Mouse (Mus musculus) megakaryocyte, embryonic 14.5 days (primary cell): ENCODE measurements around the gene Oxct1. TPM values are rescaled to one million over a fixed set of nuclear protein-coding genes. Genes with fewer than 3 reads are reported as not detected.

Experiments
- H3K27me3 ChIP-seq: replicated peaks from 2 replicates; pipeline ENCODE3; 2012; ENCODE audit warnings: inconsistent platforms
- H3K36me3 ChIP-seq: replicated peaks from 2 replicates; pipeline ENCODE3; 2012; ENCODE audit warnings: low read length, inconsistent platforms, mixed read lengths
- H3K4me1 ChIP-seq: 2 replicates; pipeline ENCODE4 v1.6.1; 2012; ENCODE audit warnings: inconsistent platforms
- H3K4me3 ChIP-seq: replicated peaks from 2 replicates; pipeline ENCODE3; 2012; ENCODE audit warnings: moderate library complexity, mild to moderate bottlenecking, inconsistent platforms
- H3K9me3 ChIP-seq: 2 replicates; pipeline ENCODE4 v1.6.1; 2012; ENCODE audit warnings: inconsistent platforms
- FLI1 ChIP-seq: IDR thresholded peaks from 2 replicates; pipeline ENCODE4 v1.6.1; 2012; ENCODE audit warnings: low read length, inconsistent platforms, mixed read lengths
- GATA1 ChIP-seq: IDR thresholded peaks from 3 replicates; pipeline ENCODE4 v1.6.1; 2012; ENCODE audit warnings: mixed read lengths, low read length, inconsistent platforms, borderline replicate concordance
- polyA plus RNA-seq: library from polyadenylated mRNA; stranded (reverse); fragments of >175 nt; gene quantifications from 2 replicates; pipeline ENCODE4 v1.2.3, GENCODE M21; 2012; ENCODE audit warnings: low replicate concordance; ENCODE audit not compliant: insufficient read depth

Oxct1 gene
- polyA plus RNA-seq, 1 experiment, result 15.4 TPM

DNA sequence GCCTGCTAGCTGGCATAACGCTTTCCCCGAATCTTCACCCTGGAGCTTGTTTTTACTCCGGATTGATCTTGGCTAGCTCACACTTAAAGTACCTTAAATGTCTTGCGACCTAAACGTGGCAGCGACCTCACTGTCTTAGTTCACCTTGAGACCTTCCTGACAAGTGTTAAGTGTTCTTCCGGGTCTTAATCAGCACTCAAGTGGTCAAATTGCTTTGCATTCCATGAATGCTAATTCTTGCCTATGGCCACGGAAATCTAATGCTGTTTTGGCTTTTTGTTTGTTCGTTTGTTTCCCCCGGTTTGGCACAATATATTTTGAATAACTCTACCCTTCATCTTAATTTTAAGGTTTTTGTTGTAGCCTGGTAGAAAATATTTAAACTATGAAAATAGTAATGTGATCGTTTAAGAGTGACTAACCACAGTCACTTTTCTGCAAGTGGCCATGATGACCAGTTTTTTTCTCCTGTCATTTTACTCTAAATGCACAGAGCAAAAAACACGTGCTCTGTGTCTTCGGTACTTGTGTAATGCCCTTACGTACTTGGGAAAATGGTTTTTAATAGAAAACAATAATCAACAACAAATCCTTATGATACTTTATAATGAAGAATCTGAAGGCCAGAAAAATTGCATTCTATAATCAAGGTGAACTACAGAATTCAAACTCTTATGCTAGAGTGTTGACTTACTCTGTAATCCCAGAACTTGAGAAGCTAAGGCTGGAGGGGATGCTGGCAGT, 29.7 kb upstream of the Oxct1 start:
- H3K27me3 ChIP-seq, result no peaks in the 10 kb centered on the region
- H3K4me3 ChIP-seq, result peak overlapping the region; percentile 99
- peaks cover 19% of the 10 kb centered on the region for H3K4me1 ChIP-seq
- TF ChIP-seq GATA1, result no peak
- no peak for TF ChIP-seq FLI1
- no peaks in the 10 kb centered on the region for H3K9me3 ChIP-seq
- H3K36me3 ChIP-seq, result peaks cover 11% of the 10 kb centered on the region

DNA sequence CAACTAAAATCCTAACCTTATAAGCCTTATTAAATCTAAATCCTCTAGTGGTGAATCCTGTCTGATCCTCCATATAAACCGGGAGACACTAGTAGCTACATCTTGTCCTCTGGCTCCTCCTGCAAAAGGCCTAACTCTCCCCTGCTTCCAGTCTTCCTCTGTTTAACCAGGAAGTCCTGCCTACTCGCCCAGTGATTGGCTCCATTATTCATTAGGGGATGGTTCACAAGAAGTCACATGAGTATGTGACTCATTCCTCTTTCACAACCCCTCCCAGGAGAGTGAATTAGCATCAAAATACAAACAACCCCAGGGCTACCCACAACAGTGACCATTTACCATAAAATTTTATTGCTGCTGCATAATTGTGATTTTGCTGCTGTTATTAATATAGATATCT, 27.0 kb upstream of the Oxct1 start:
- Histone ChIP-seq H3K27me3 (no peaks in the 10 kb centered on the region), H3K4me1 (peaks cover 12% of the 10 kb centered on the region), H3K36me3 (no peaks in the 10 kb centered on the region), H3K4me3 (no peak overlapping the region), H3K9me3 (no peaks in the 10 kb centered on the region)
- no peak for TF ChIP-seq FLI1
- TF ChIP-seq GATA1, result no peak

DNA sequence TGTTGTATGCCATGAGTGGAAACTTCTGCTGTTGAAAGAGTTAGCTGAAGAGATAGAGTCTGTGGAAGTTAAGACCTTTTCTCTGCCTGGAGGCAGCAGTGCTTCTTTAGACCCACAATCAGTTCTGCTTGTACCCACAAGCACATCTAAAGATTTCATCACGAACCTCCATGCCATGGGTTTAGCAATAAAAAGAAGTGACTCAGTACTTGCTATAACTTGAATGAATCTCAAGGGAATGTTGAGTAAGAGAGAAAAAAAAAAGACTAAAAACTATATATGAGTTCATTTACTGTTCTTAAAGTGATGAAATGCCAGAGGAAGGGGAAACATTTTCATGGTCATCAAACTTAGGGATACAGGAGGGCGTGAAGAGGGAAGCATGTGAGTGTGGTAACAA, 25.6 kb upstream of the Oxct1 start:
- H3K4me1 ChIP-seq, result peaks cover 6% of the 10 kb centered on the region

DNA sequence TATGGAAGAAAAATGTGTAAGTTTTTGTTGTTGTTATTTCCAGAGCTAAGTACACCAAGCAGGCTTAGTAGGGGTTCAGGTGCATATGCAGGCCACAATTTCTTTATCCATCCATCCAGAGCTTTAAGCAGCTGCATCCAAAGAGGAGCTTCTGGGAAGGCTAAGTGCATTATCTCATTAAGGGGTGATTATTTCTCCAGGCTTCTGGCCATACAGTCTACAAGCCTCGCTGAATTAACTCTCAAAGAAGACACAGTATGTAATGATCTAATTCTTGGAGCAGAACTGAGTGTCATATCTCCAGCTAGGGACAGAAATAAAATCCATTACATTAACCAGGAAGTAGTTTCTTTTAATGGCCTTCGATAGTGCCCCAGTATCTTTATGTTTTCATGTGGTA, 12.3 kb upstream of the Oxct1 start:
- Histone ChIP-seq H3K27me3 (no peaks in the 10 kb centered on the region), H3K36me3 (no peaks in the 10 kb centered on the region), H3K4me3 (no peak overlapping the region), H3K4me1 (0 out of 2 replicates have a peak, but pooled peaks cover 2% of the 10 kb centered on the region), H3K9me3 (no peaks in the 10 kb centered on the region)
- TF ChIP-seq FLI1, result no peak
- no peak for TF ChIP-seq GATA1

More for the DNA sequence above, 25.6 kb upstream of the Oxct1 start:
- no peak for TF ChIP-seq FLI1
- no peak for TF ChIP-seq GATA1
- Histone ChIP-seq H3K9me3 (peaks cover 8% of the 10 kb centered on the region), H3K27me3 (no peaks in the 10 kb centered on the region), H3K36me3 (peaks cover 3% of the 10 kb centered on the region), H3K4me3 (no peak overlapping the region)

DNA sequence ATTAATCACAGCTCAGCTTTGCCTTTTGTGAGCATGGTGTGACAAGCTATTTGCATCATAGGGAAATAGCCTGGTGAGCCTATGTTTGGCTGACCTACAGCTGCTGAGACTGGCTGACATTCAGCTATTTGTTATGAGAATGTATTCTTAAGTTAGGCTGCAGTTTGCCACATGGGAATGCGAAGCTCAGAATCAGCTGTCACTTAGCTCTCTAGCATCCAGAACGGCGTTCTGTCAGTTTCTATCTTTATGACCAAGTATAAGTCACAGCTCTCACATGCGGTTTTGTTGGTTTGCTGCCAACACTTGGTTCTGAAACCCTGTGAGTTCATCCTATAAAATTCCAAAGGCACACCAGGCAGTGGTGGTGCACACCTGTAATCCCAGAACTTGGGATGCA, 5.5 kb upstream of the Oxct1 start:
- H3K27me3 ChIP-seq, result no peaks in the 10 kb centered on the region
- H3K9me3 ChIP-seq, result no peaks in the 10 kb centered on the region
- no peaks in the 10 kb centered on the region for H3K36me3 ChIP-seq
- no peak overlapping the region for H3K4me3 ChIP-seq
- TF ChIP-seq FLI1, result no peak
- no peak for TF ChIP-seq GATA1
- peaks cover 36% of the 10 kb centered on the region for H3K4me1 ChIP-seq

DNA sequence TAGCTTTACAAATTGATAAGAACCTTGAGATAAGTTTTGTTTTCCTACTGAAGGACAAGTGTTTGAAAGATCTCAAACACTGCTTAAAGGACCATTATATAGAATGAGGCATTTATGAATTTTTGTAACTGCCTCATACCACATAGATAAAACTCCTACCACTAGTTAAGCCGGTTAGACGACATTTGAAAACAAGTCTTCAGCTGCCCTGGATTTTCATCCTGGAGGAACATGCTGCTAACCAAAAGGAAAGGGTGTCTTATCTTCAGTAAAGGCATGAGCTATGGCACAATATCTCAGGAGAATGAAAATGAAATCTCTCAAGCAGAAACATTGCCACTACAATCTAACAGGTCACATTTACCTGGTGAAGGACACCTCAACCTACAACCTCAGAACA, 2.4 kb upstream of the Oxct1 start:
- H3K9me3 ChIP-seq, result no peaks in the 10 kb centered on the region
- no peaks in the 10 kb centered on the region for H3K27me3 ChIP-seq
- H3K4me1 ChIP-seq, result peaks cover 51% of the 10 kb centered on the region
- no peaks in the 10 kb centered on the region for H3K36me3 ChIP-seq
- TF ChIP-seq GATA1 (no peak), FLI1 (no peak)
- no peak overlapping the region for H3K4me3 ChIP-seq

DNA sequence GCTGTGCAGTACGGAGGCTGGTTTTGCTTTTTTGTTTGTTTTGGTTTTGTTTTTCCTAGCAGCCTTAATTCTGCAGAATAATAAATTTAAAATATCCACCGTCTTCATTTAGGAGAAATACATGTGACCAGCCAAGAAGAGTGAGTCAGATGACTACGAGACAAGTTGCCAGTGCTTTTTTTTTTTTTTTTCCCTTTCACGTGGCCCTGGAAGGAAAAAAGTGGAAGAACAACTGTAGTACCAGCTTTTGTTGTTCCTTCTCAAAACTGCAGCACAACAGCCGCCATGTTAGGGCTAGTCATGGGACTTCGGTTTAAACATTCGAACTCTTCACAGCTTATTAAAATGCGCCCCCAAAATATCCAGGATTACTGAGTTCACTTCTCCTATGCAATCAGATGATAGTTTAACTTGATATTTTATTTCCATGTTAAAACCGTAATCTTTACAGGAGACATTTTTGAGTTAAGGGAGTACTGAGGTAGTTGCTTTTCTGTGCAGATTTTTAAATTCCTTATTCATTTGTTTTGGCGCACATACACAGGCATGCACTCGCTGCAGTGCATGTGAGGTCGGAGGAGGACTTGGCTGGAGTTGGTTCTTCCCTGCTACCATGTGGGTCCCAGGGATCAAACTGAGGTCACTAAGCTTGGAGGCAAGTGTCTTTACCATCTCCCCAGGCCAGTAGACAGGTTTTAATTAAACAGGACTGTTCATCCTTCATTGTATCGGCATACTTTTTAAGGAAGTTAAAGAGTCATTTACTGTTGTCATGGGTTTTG, 1.3 kb upstream of the Oxct1 start:
- Histone ChIP-seq H3K27me3 (no peaks in the 10 kb centered on the region), H3K4me1 (peaks cover 51% of the 10 kb centered on the region), H3K36me3 (no peaks in the 10 kb centered on the region), H3K4me3 (no peak overlapping the region), H3K9me3 (no peaks in the 10 kb centered on the region)
- TF ChIP-seq FLI1 (no peak), GATA1 (no peak)

DNA sequence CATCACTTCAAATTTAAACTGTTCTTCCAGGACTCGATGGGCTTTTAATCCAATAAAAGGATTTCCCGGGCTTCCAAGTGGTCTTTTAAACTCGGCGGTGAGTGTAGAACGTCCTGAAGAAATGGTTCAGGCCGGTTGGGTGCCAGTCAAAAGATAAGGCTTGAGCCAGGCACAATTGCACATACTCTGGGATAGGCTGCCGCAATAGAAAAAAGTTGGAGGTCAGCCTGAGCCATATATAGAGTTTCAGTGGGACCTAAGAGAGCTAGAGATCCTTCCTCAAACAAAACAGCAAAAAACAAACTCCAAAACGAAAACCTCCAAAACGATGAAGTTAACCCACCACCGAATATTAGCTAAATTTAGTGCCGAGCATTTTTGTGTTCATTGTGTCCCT, 677 bp upstream of the Oxct1 start:
- Histone ChIP-seq H3K36me3 (no peaks in the 10 kb centered on the region), H3K4me1 (peaks cover 51% of the 10 kb centered on the region), H3K4me3 (peak overlapping the region; percentile 97), H3K27me3 (no peaks in the 10 kb centered on the region), H3K9me3 (no peaks in the 10 kb centered on the region)
- TF ChIP-seq GATA1 (no peak), FLI1 (no peak)

DNA sequence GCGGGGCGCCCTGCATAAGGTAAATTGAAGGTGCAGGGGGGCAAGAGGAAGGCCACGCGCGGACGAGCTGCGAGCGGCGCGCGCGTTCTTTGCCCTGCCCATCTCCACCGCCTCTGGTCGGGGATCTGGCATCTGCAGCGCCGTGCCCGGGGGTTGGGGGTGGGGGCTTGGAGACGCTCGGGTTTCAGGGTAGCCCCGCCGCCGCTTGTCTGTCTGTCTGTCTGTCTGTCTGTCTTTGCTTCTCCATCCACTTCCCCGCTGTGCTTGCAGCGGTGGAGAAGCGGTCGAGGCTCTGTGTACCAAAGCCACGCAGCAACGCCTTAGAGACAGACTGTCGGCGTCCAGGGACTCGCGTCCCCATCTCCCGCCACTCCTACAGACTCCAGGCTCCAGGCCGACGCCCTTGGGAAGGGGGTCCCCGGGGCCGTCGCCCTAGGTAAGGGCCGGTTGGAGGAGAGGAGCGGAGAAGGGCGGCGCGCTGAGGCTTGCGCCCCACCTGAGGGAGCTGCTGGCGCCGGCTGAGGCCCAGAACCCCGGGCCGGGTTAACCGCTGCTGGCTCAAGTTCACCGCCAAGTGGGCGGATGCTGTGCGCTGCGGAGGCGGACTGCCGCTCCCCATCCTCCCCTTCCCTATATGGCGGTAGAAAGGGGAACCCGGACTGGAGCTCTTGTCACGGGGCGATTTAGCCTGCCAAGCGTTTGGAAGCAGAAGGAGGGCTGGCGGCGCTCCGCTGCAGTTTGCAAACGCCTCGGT, 825 bp downstream of the Oxct1 start:
- Histone ChIP-seq H3K4me1 (peaks cover 44% of the 10 kb centered on the region), H3K27me3 (no peaks in the 10 kb centered on the region), H3K9me3 (no peaks in the 10 kb centered on the region)

More for the DNA sequence above, 825 bp downstream of the Oxct1 start:
- TF ChIP-seq FLI1 (no peak), GATA1 (no peak)
- H3K36me3 ChIP-seq, result no peaks in the 10 kb centered on the region
- peak overlapping the region; percentile 97 for H3K4me3 ChIP-seq
